Mouse (Mus musculus) CH12.LX (cell line): ENCODE results near the gene Trim41. TPM values are rescaled to one million over a fixed set of nuclear protein-coding genes. Genes with fewer than 3 reads are reported as not detected.

ENCODE experiments used
- DNase-seq: peaks from one replicate; pipeline ENCODE4 v3.0.0-alpha.2; 2013; ENCODE audit errors: extremely low read depth
- H3K27ac ChIP-seq: 2 replicates; pipeline ENCODE4 v1.5.1; 2012; ENCODE audit warnings: low read depth, mild to moderate bottlenecking, control low read depth, moderate library complexity; ENCODE audit not compliant: insufficient read depth
- H3K27me3 ChIP-seq: replicated peaks from 2 replicates; pipeline ENCODE3; 2012; ENCODE audit warnings: inconsistent platforms
- H3K36me3 ChIP-seq, 2 experiments: replicated peaks in 1 of 2; 2 replicates each; pipeline versions ENCODE3 to v1.6.1; 2012; ENCODE audit warnings: inconsistent platforms in 1 of 2, low read length in 1 of 2, mild to moderate bottlenecking in 1 of 2, mixed read lengths in 1 of 2, moderate library complexity in 1 of 2; ENCODE audit not compliant: control insufficient read depth in 1 of 2, insufficient read depth in 1 of 2
- H3K4me1 ChIP-seq, 2 experiments: 2 replicates each; pipeline ENCODE4 v1.6.1; 2012; ENCODE audit warnings: inconsistent platforms in 1 of 2, moderate library complexity in 1 of 2; ENCODE audit not compliant: insufficient read depth in 2 of 2, control insufficient read depth in 1 of 2
- H3K4me2 ChIP-seq: 2 replicates; pipeline ENCODE4 v1.6.1; 2012; ENCODE audit warnings: low read depth, mild to moderate bottlenecking, control low read depth; ENCODE audit not compliant: poor library complexity, insufficient read depth, severe bottlenecking
- H3K4me3 ChIP-seq, 3 experiments: fragments of 150-350 bp in 1 of 3; sonication (generic) in 1 of 3; replicated peaks in 1 of 3; 2 replicates each; pipeline versions ENCODE3 to v1.5.1; 2011 to 2012; ENCODE audit warnings: low read depth in 2 of 3, low read length in 2 of 3, mild to moderate bottlenecking in 2 of 3, moderate library complexity in 2 of 3, control low read depth in 1 of 3, improper control_type of control experiment in 1 of 3, inconsistent platforms in 1 of 3, mixed read lengths in 1 of 3; ENCODE audit not compliant: poor library complexity in 1 of 3
- H3K79me2 ChIP-seq: replicated peaks from 2 replicates; pipeline ENCODE4 v1.6.1; 2012; ENCODE audit warnings: mild to moderate bottlenecking, moderate library complexity; ENCODE audit not compliant: control insufficient read depth, poor library complexity, insufficient read depth, severe bottlenecking; ENCODE audit errors: extremely low read depth
- H3K9ac ChIP-seq: 2 replicates; pipeline ENCODE4 v1.6.1; 2012; ENCODE audit warnings: low read depth, mild to moderate bottlenecking, control low read depth, moderate library complexity; ENCODE audit not compliant: insufficient read depth
- H3K9me3 ChIP-seq: replicated peaks from 2 replicates; pipeline ENCODE3; 2012; ENCODE audit warnings: low read length, inconsistent platforms, mixed read lengths
- BHLHE40 ChIP-seq: IDR thresholded peaks from 2 replicates; pipeline ENCODE4 v1.6.1; 2011; ENCODE audit warnings: mild to moderate bottlenecking, low read depth, low read length, improper control_type of control experiment
- CHD2 ChIP-seq: IDR thresholded peaks from 2 replicates; pipeline ENCODE4 v1.6.1; 2011; ENCODE audit warnings: low read length, improper control_type of control experiment
- E2F4 ChIP-seq: IDR thresholded peaks from 2 replicates; pipeline ENCODE4 v1.6.1; 2011; ENCODE audit warnings: low read depth, low read length, improper control_type of control experiment; ENCODE audit not compliant: insufficient replicate concordance
- ELF1 ChIP-seq: IDR thresholded peaks from 2 replicates; pipeline ENCODE4 v1.6.1; 2014; ENCODE audit warnings: low read depth, mild to moderate bottlenecking, inconsistent platforms, low read length, improper control_type of control experiment
- ETS1 ChIP-seq: conservative IDR thresholded peaks from 2 replicates; pipeline ENCODE4 v1.6.1; 2012; ENCODE audit warnings: low read depth, mild to moderate bottlenecking, inconsistent platforms, low read length, improper control_type of control experiment, moderate library complexity
- IRF4 ChIP-seq: IDR thresholded peaks from 2 replicates; pipeline ENCODE4 v1.6.1; 2014; ENCODE audit warnings: low read depth, mild to moderate bottlenecking, inconsistent platforms, low read length, improper control_type of control experiment
- JUND ChIP-seq: conservative IDR thresholded peaks from 2 replicates; pipeline ENCODE4 v1.6.1; 2011; ENCODE audit warnings: low read depth, low read length, improper control_type of control experiment
- POLR2AphosphoS2 ChIP-seq: IDR thresholded peaks from 2 replicates; pipeline ENCODE4 v1.6.1; 2011; ENCODE audit warnings: low read depth, low read length, improper control_type of control experiment
- RAD21 ChIP-seq: IDR thresholded peaks from 2 replicates; pipeline ENCODE4 v1.6.1; 2011; ENCODE audit warnings: low read depth, mild to moderate bottlenecking, low read length, improper control_type of control experiment, moderate library complexity
- SIN3A ChIP-seq: IDR thresholded peaks from 2 replicates; pipeline ENCODE4 v1.6.1; 2012; ENCODE audit warnings: low read length, improper control_type of control experiment, inconsistent platforms
- TBP ChIP-seq: conservative IDR thresholded peaks from 2 replicates; pipeline ENCODE4 v1.6.1; 2011; ENCODE audit warnings: low read depth, low read length, improper control_type of control experiment
- ZMIZ1 ChIP-seq: IDR thresholded peaks from 2 replicates; pipeline ENCODE4 v1.6.1; 2012; ENCODE audit warnings: low read depth, mild to moderate bottlenecking, inconsistent platforms, low read length, improper control_type of control experiment
- dilution Hi-C: fragments of 300-500 bp; cut with MboI; formaldehyde crosslinking; loops from 2 replicates; pipeline ENCODE4 v1.14.3; 2020; ENCODE audit warnings: low sequenced_read_pairs; ENCODE audit not compliant: extremely low pct_unique_long_range_greater_than_20kb, extremely low pct_ligation_motif_present
- in situ Hi-C: fragments of 300-500 bp; cut with MboI; formaldehyde crosslinking; loops from 3 replicates; pipeline ENCODE4 v1.14.3; 2019; ENCODE audit warnings: low sequenced_read_pairs, low pct_ligation_motif_present, low pct_unique_long_range_greater_than_20kb, mixed read lengths
- polyA plus RNA-seq: library from polyadenylated mRNA; unstranded; fragments of >175 nt; gene quantifications from 2 replicates; pipeline ENCODE4 v1.2.1, GENCODE M21; 2012; ENCODE audit warnings: low read depth; ENCODE audit not compliant: insufficient read length
- total RNA-seq, 2 experiments: library from RNA; depleted of rRNA; stranded (reverse); fragments of 300-350 nt in 1 of 2; fragments of >200 nt in 1 of 2; gene quantifications; 2 replicates each; pipeline ENCODE4 v1.2.3; 2012 to 2014

Gene Trim41
- total and polyA plus RNA-seq, 3 experiments: 18.8 to 51.6 (median 36.0) TPM

GRCm38 (mm10) chr11:48813782-48814181, 3.4 kb downstream of the Trim41 start:
- Histone ChIP-seq H3K79me2 (peaks cover 27% of the 10 kb centered on the region), H3K4me1 (peaks cover 3 to 40% of the 10 kb centered on the region in 2 experiments; a peak in 3 of 4 replicates), H3K36me3 (peaks cover 46 to 69% of the 10 kb centered on the region in 2 experiments), H3K27ac (no peak overlapping the region), H3K27me3 (no peaks in the 10 kb centered on the region), H3K4me2 (no peak overlapping the region), H3K4me3 (no peak overlapping the region), H3K9me3 (no peaks in the 10 kb centered on the region), H3K9ac (no peak overlapping the region)
- in situ Hi-C loops (no loop called here), dilution Hi-C loops (no loop called here)
- no peak for TF ChIP-seq E2F4
- TF ChIP-seq ETS1: no peak
- no peak for TF ChIP-seq RAD21
- TF ChIP-seq ZMIZ1: 0 out of 2 replicates have a peak, but pooled peaks have one; percentile 21
- TF ChIP-seq IRF4: no peak
- no peak for DNase-seq

GRCm38 (mm10) chr11:48810142-48810541, 7.0 kb downstream of the Trim41 start:
- no peak overlapping the region for H3K4me3 ChIP-seq
- H3K4me2 ChIP-seq: no peak overlapping the region
- H3K4me1 ChIP-seq: peaks cover 0 to 56% of the 10 kb centered on the region in 2 experiments; a peak in 2 of 4 replicates
- no peak for TF ChIP-seq CHD2
- no peak for TF ChIP-seq JUND
- TF ChIP-seq ELF1: no peak
- no peak for TF ChIP-seq SIN3A
- no peak for TF ChIP-seq ZMIZ1
- no peak for TF ChIP-seq BHLHE40
- in situ Hi-C loops: no loop called here
- dilution Hi-C loops: no loop called here
- no peak for DNase-seq
- peaks cover 74 to 97% of the 10 kb centered on the region in 2 experiments for H3K36me3 ChIP-seq
- no peak overlapping the region for H3K9ac ChIP-seq
- H3K27ac ChIP-seq: no peak overlapping the region
- no peaks in the 10 kb centered on the region for H3K27me3 ChIP-seq
- no peaks in the 10 kb centered on the region for H3K9me3 ChIP-seq
- H3K79me2 ChIP-seq: peaks cover 11% of the 10 kb centered on the region

GRCm38 (mm10) chr11:48809434-48809830, 7.7 kb downstream of the Trim41 start:
- in situ Hi-C loops: no loop called here

More at GRCm38 (mm10) chr11:48809434-48809830, 7.7 kb downstream of the Trim41 start:
- dilution Hi-C loops: no loop called here
- Histone ChIP-seq H3K4me3 (no peak overlapping the region), H3K9me3 (no peaks in the 10 kb centered on the region), H3K36me3 (peaks cover 80 to 96% of the 10 kb centered on the region in 2 experiments), H3K27me3 (no peaks in the 10 kb centered on the region), H3K79me2 (peaks cover 8% of the 10 kb centered on the region), H3K4me1 (peaks cover 0 to 54% of the 10 kb centered on the region in 2 experiments; a peak in 2 of 4 replicates), H3K9ac (no peak overlapping the region), H3K4me2 (no peak overlapping the region), H3K27ac (no peak overlapping the region)
- TF ChIP-seq TBP (no peak), POLR2AphosphoS2 (peak; percentile 12; the same call in 1 of the 2 replicates)
- DNase-seq: no peak
